Mouse (Mus musculus) heart, embryonic 12.5 days (tissue): Measurements from ENCODE around the gene Exd1. TPM values are rescaled to one million over a fixed set of nuclear protein-coding genes. Genes with fewer than 3 reads are reported as not detected.

ENCODE experiments used
- polyA plus RNA-seq: library from polyadenylated mRNA; unstranded; fragments of >200 nt; fragmentation: Nextera tagmentation; extraction: Ambion mirVana; gene quantifications from 2 replicates; pipeline ENCODE4 v1.2.1, GENCODE M21; 2016

Exd1 gene
- polyA plus RNA-seq, 1 experiment from 2014 or later, result 0.22 TPM

Other genes starting within 250 kb of the Exd1 start
- gene Dll4, start 221.8 kb downstream of the Exd1 start, polyA plus RNA-seq, result 6.5 and 6.8 TPM in 2 replicates
- 0.12 and 0.31 TPM in 2 replicates for gene Chac1, start 196.4 kb downstream of the Exd1 start, polyA plus RNA-seq
- gene Ino80, start 69.9 kb downstream of the Exd1 start, polyA plus RNA-seq, result 3.8 and 4.0 TPM in 2 replicates
- 47.0 and 47.2 TPM in 2 replicates for gene Chp1, start 70 bp upstream of the Exd1 start, polyA plus RNA-seq
- 51.6 and 53.3 TPM in 2 replicates for gene Nusap1, start 70.7 kb upstream of the Exd1 start, polyA plus RNA-seq
- gene Oip5, start 70.8 kb upstream of the Exd1 start, polyA plus RNA-seq, result 24.3 and 28.3 TPM in 2 replicates
- gene Ndufaf1, start 115.2 kb upstream of the Exd1 start, polyA plus RNA-seq, result 54.8 and 56.7 TPM in 2 replicates
- 34.2 and 34.7 TPM in 2 replicates for gene Rtf1, start 127.4 kb upstream of the Exd1 start, polyA plus RNA-seq
- 3.0 and 3.1 TPM in 2 replicates for gene Itpka, start 194.7 kb upstream of the Exd1 start, polyA plus RNA-seq
- 0.13 and 0.17 TPM in 2 replicates for gene Ltk, start 212.8 kb upstream of the Exd1 start, polyA plus RNA-seq
- gene Rpap1, start 239.9 kb upstream of the Exd1 start, polyA plus RNA-seq, result 22.8 and 23.9 TPM in 2 replicates